Mouse (Mus musculus) heart, embryonic 14.5 days (tissue): ENCODE results near the gene Cyp4f17. TPM values are rescaled to one million over a fixed set of nuclear protein-coding genes. Genes with fewer than 3 reads are reported as not detected.
"Not testable (repeated sequence)": the region's sequence is repeated elsewhere in the genome, so short reads cannot be mapped to it uniquely, and the experiment has no call there.

Source experiments
- ATAC-seq: fragments of 200-750 bp; cut with Nextera tagmentation; 2 replicates; pipeline ENCODE4 v1.8.0; 2017; ENCODE audit warnings: low read depth, moderate TSS enrichment; ENCODE audit not compliant: insufficient number of reproducible peaks, insufficient read depth, low FRiP score
- H3K27ac ChIP-seq, 2 experiments: fragments of 200-500 bp in 1 of 2; fragments of 300-500 bp in 1 of 2; sonication (generic) in 1 of 2; replicated peaks in 1 of 2; 2 replicates each; pipeline ENCODE4 v1.5.1; 2012 to 2014; ENCODE audit warnings: low read depth in 2 of 2, low read length in 2 of 2, control low read depth in 1 of 2, mild to moderate bottlenecking in 1 of 2, mixed read lengths in 1 of 2; ENCODE audit not compliant: control insufficient read depth in 1 of 2, insufficient read depth in 1 of 2
- H3K27me3 ChIP-seq: fragments of 300-500 bp; sonication (generic); 2 replicates; pipeline ENCODE4 v1.6.1; 2014; ENCODE audit warnings: mild to moderate bottlenecking, low read length, control low read depth; ENCODE audit not compliant: control insufficient read depth, insufficient read depth
- H3K36me3 ChIP-seq: fragments of 300-500 bp; sonication (generic); 2 replicates; pipeline ENCODE4 v1.6.1; 2014; ENCODE audit warnings: mild to moderate bottlenecking, control low read depth, low read length, mixed read lengths; ENCODE audit not compliant: control insufficient read depth, insufficient read depth
- H3K4me1 ChIP-seq, 2 experiments: fragments of 200-500 bp in 1 of 2; fragments of 300-500 bp in 1 of 2; sonication (generic) in 1 of 2; 2 replicates each; pipeline ENCODE4 v1.6.1; 2012 to 2014; ENCODE audit warnings: low read length in 2 of 2, control low read depth in 1 of 2, mixed read lengths in 1 of 2; ENCODE audit not compliant: control insufficient read depth in 2 of 2, insufficient read depth in 2 of 2
- H3K4me2 ChIP-seq: fragments of 300-500 bp; sonication (generic); 2 replicates; pipeline ENCODE4 v1.6.1; 2014; ENCODE audit warnings: mild to moderate bottlenecking, low read length
- H3K4me3 ChIP-seq, 2 experiments: fragments of 200-500 bp in 1 of 2; fragments of 300-500 bp in 1 of 2; sonication (generic) in 1 of 2; 2 replicates each; pipeline ENCODE4 v1.5.1; 2012 to 2014; ENCODE audit warnings: low read length in 2 of 2, mild to moderate bottlenecking in 2 of 2, control low read depth in 1 of 2, low read depth in 1 of 2, moderate library complexity in 1 of 2; ENCODE audit not compliant: control insufficient read depth in 1 of 2, insufficient read depth in 1 of 2
- H3K9ac ChIP-seq: fragments of 300-500 bp; sonication (generic); 2 replicates; pipeline ENCODE4 v1.6.1; 2014; ENCODE audit warnings: mild to moderate bottlenecking, low read length
- H3K9me3 ChIP-seq: fragments of 300-500 bp; sonication (generic); 2 replicates; pipeline ENCODE4 v1.6.1; 2016; ENCODE audit warnings: low read length, control low read depth; ENCODE audit not compliant: control insufficient read depth
- WGBS: fragments of 180-500 bp; shearing (Covaris S2); extraction: QIAGEN DNeasy Blood & Tissue Kit; methylation state at CpG from one replicate; pipeline ENCODE4 v1.1.7; 2014; 5-methylcytosine and 5-hydroxymethylcytosine counted together
- polyA plus RNA-seq: library from polyadenylated mRNA; unstranded; fragments of >200 nt; fragmentation: Nextera tagmentation; extraction: Ambion mirVana; gene quantifications from 2 replicates; pipeline ENCODE4 v1.2.1, GENCODE M21; 2014

Cyp4f17 gene
- polyA plus RNA-seq, 1 experiment from 2014 or later: 8.3 TPM

- not testable (repeated sequence) for H3K9me3 ChIP-seq, H3K27ac ChIP-seq, H3K4me3 ChIP-seq, H3K27me3 ChIP-seq, ATAC-seq, H3K4me1 ChIP-seq, H3K36me3 ChIP-seq
- Histone ChIP-seq H3K4me2 (peak overlapping the region; percentile 64), H3K9ac (peak overlapping the region; percentile 46; the same call in 1 of the 2 replicates)
- 89% methylated on average over 3 of the region's 3 CpGs for WGBS
These were observed 44.5 kb downstream of the Cyp4f17 start for GRCm38 (mm10) chr17:32550377-32550776.

GRCm38 (mm10) chr17:32550900-32551770 is 45.3 kb downstream of the Cyp4f17 start:
- ATAC-seq: 0 out of 2 replicates have a peak, but pooled peaks have one; percentile 31
- H3K27me3 ChIP-seq: no peaks in the 10 kb centered on the region
- peaks cover 0 to 4% of the 10 kb centered on the region in 2 experiments; a peak in 2 of 4 replicates for H3K4me1 ChIP-seq
- H3K4me2 ChIP-seq: peak overlapping the region; percentile 64
- 12% methylated on average over 20 of the region's 20 CpGs for WGBS
- peak overlapping the region; percentile 46; the same call in 1 of the 2 replicates for H3K9ac ChIP-seq
- no peak overlapping the region for H3K27ac ChIP-seq
- no peaks in the 10 kb centered on the region for H3K36me3 ChIP-seq
- H3K4me3 ChIP-seq: peak overlapping the region; percentile 30 to 41
- no peaks in the 10 kb centered on the region for H3K9me3 ChIP-seq

DNA sequence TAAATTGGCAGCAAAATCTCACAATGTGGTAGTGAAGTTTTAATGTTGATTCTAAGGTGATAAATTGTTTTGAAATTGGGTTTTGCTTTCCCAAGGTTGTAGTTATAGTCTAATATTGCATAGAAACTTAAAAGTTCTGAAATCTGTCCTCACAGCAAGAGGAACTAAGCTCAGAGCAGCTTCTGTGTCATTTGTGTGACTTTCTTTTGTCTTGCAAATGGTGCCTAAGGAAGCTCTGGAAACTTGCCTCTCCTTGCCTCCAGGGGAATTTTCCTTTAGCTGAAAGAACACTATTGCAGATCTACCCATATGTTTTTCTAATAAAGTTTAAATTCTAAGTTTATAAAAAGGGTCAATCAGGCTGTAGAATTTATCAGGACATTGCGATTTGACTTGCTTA is 47.2 kb downstream of the Cyp4f17 start:
- H3K4me1 ChIP-seq, H3K27ac ChIP-seq, H3K4me3 ChIP-seq, H3K36me3 ChIP-seq, H3K27me3 ChIP-seq, H3K9ac ChIP-seq, H3K4me2 ChIP-seq, ATAC-seq, H3K9me3 ChIP-seq: not testable (repeated sequence)
- 43% methylated on average over 1 of the region's 1 CpGs for WGBS

DNA sequence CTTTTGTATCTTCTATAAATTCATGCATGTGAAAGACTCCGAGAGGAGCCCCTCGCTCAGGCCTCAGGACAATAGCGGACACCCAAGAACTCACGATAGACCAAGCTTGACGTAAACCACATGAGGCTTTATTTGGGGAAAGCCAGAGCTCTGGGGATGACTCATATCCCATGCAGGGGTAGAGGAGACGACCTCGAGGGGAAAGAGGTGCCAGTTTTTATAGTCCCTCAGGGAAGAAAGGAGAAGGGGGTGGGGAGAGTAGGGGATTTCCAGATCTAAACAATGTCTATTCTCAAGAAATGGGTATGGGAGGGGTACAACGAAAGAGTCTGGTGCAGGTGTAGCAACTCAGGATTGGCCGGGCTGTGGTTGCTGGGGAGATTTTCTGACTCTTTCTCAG is 48.5 kb downstream of the Cyp4f17 start:
- H3K27ac ChIP-seq, H3K4me3 ChIP-seq, ATAC-seq, H3K9me3 ChIP-seq, H3K9ac ChIP-seq, H3K27me3 ChIP-seq, H3K36me3 ChIP-seq, H3K4me2 ChIP-seq, H3K4me1 ChIP-seq: not testable (repeated sequence)
- WGBS: 66% methylated on average over 9 of the region's 9 CpGs

- H3K9me3 ChIP-seq, H3K4me3 ChIP-seq, H3K9ac ChIP-seq, H3K4me2 ChIP-seq, ATAC-seq, H3K36me3 ChIP-seq, H3K27ac ChIP-seq, H3K27me3 ChIP-seq, H3K4me1 ChIP-seq: not testable (repeated sequence)
- whole genome bisulfite sequencing: 75% methylated on average over 2 of the region's 2 CpGs
These were observed 57.5 kb downstream of the Cyp4f17 start for GRCm38 (mm10) chr17:32563301-32563700.

DNA sequence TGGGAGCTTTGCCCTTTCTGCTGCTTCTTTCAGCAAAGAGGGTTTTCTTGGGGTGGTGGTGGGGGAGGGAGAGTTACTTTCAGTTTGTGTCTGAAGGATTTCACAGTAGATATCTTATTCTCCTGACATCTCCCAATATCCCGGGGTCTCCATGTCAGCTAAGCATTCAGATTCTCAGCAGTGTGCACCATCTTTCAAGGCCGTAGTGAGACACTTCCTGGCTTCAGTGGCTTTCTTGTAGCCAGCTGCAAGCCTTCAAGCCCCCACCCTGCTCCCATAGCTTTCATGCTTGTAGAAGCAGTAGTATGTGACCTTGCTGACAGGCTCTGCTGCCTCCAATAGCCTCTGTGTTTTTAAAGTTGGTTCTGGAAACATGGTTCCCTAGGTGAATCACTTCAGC is 67.4 kb downstream of the Cyp4f17 start:
- H3K27me3 ChIP-seq, H3K9ac ChIP-seq, H3K4me3 ChIP-seq, H3K36me3 ChIP-seq, ATAC-seq, H3K27ac ChIP-seq, H3K4me1 ChIP-seq, H3K4me2 ChIP-seq, H3K9me3 ChIP-seq: not testable (repeated sequence)
- WGBS: 68% methylated on average over 2 of the region's 2 CpGs

DNA sequence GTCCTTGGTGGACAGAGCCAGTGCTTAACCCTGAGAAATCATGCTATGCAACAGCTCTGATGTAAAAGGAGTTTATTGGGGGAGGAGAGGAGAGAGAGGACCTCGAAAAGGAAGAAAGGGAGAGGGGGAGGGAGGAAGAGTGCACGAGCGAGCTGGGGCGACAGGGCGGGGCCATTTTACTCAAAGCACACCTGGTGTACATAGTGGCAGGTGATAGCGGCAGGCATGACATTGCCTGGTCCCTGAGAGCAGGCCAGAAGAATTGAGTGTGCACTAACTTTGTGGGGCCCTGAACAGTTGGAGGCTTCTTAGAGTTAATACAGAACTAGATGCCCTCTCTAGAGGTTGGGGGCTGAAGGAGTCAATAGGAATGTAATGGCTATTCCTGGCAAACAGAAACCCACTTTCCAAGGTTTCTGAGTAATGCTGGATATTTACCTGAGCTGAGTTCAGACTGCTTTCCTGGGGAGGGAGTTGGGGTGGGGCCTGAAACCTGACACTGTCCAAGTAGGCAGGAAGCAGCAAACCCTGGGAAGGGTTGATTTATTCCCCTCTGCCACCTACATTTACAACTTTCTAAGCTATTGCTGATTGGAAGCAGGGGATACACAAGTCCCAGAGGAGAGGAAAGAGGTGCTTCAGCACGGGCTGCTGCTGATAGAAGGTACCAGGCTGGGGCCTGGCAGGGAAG is 71.8 kb downstream of the Cyp4f17 start:
- Histone ChIP-seq H3K4me2 (no peak overlapping the region), H3K27me3 (no peaks in the 10 kb centered on the region), H3K9ac (no peak overlapping the region), H3K9me3 (no peaks in the 10 kb centered on the region), H3K27ac (no peak overlapping the region), H3K36me3 (no peaks in the 10 kb centered on the region), H3K4me3 (no peak overlapping the region), H3K4me1 (no peaks in the 10 kb centered on the region)
- no peak for ATAC-seq
- 58% methylated on average over 7 of the region's 7 CpGs for WGBS
